Mouse (Mus musculus) hindbrain, embryonic 16.5 days (tissue): ENCODE results near the gene Ksr1. TPM values are rescaled to one million over a fixed set of nuclear protein-coding genes. Genes with fewer than 3 reads are reported as not detected.

ENCODE experiments used
- ATAC-seq: fragments of 200-750 bp; cut with Nextera tagmentation; 2 replicates; pipeline ENCODE4 v1.8.0; 2017; ENCODE audit warnings: moderate TSS enrichment, moderate library complexity
- H3K27ac ChIP-seq: fragments of 300-500 bp; sonication (generic); 2 replicates; pipeline ENCODE4 v1.5.1; 2014; ENCODE audit warnings: low read depth, mild to moderate bottlenecking, control low read depth, low read length, moderate library complexity
- H3K27me3 ChIP-seq: fragments of 300-500 bp; sonication (generic); replicated peaks from 2 replicates; pipeline ENCODE4 v1.6.1; 2014; ENCODE audit warnings: low read length; ENCODE audit not compliant: control insufficient read depth, insufficient read depth
- H3K36me3 ChIP-seq: fragments of 300-500 bp; sonication (generic); 2 replicates; pipeline ENCODE4 v1.6.1; 2014; ENCODE audit warnings: mild to moderate bottlenecking, low read length, moderate library complexity, mixed read lengths; ENCODE audit not compliant: control insufficient read depth, insufficient read depth
- H3K4me1 ChIP-seq: fragments of 300-500 bp; sonication (generic); 2 replicates; pipeline ENCODE4 v1.6.1; 2014; ENCODE audit warnings: low read depth, low read length; ENCODE audit not compliant: control insufficient read depth, insufficient read depth
- H3K4me2 ChIP-seq: fragments of 300-500 bp; sonication (generic); 2 replicates; pipeline ENCODE4 v1.6.1; 2014; ENCODE audit warnings: mild to moderate bottlenecking, low read length, control low read depth, moderate library complexity
- H3K4me3 ChIP-seq: fragments of 300-500 bp; sonication (generic); 2 replicates; pipeline ENCODE4 v1.5.1; 2014; ENCODE audit warnings: mild to moderate bottlenecking, low read length, control low read depth, moderate library complexity
- H3K9ac ChIP-seq: fragments of 300-500 bp; sonication (generic); 2 replicates; pipeline ENCODE4 v1.6.1; 2014; ENCODE audit warnings: low read depth, mild to moderate bottlenecking, control low read depth, low read length, moderate library complexity
- H3K9me3 ChIP-seq: fragments of 300-500 bp; sonication (generic); 2 replicates; pipeline ENCODE4 v1.6.1; 2014; ENCODE audit warnings: mild to moderate bottlenecking, low read length, moderate library complexity; ENCODE audit not compliant: control insufficient read depth
- WGBS: fragments of 180-500 bp; shearing (Covaris S2); extraction: QIAGEN DNeasy Blood & Tissue Kit; methylation state at CpG from one replicate; pipeline ENCODE4 v1.1.7; 2014; 5-methylcytosine and 5-hydroxymethylcytosine counted together
- polyA plus RNA-seq: library from polyadenylated mRNA; unstranded; fragments of >200 nt; fragmentation: Nextera tagmentation; extraction: Ambion mirVana; gene quantifications from 2 replicates; pipeline ENCODE4 v1.2.1, GENCODE M21; 2015

The Ksr1 gene
- polyA plus RNA-seq, 1 experiment from 2014 or later, result 4.4 TPM

DNA sequence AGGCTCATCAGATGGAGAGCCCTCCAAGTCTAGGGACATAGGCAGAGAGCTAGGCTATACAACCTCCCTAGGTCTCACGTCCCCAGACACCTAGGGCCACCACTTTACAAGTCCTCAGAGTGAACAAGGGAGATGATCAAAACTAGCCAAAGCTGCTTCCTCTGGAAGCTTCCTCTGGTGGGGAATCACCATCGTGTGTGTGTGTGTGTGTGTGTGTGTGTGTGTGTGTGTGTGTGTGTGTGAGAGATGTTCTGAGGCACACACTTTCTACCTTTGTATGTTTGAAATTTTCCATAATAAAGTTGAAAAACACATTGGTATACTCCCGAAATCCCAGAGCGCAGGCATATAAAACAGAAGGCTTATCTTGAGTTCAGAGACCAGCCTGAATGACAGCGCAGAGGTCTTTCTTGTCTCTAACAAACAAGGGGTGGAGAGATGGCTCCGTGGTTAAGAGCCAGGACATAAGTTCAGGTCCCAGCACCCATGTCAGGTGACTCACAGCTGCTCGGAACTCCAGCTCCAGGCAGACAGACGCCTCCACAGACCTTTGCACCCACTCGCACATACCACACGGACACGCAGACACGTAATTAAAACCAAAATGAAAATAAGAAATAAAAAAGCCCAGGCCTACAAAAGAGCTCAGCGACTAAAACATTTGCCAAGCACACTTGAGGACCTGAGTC lies 11.6 kb downstream of the Ksr1 start:
- ATAC-seq, result no peak
- H3K4me1 ChIP-seq, result peaks cover 7% of the 10 kb centered on the region
- no peak overlapping the region for H3K4me2 ChIP-seq
- no peak overlapping the region for H3K9ac ChIP-seq
- H3K9me3 ChIP-seq, result no peaks in the 10 kb centered on the region
- H3K4me3 ChIP-seq, result no peak overlapping the region
- H3K27me3 ChIP-seq, result no peaks in the 10 kb centered on the region
- WGBS, result 84% methylated on average over 13 of the region's 13 CpGs
- H3K27ac ChIP-seq, result no peak overlapping the region
- no peaks in the 10 kb centered on the region for H3K36me3 ChIP-seq

- ATAC-seq, result no peak
- no peak overlapping the region for H3K4me2 ChIP-seq
- no peak overlapping the region for H3K4me3 ChIP-seq
- WGBS, result 87% methylated on average over 9 of the region's 9 CpGs
- no peak overlapping the region for H3K27ac ChIP-seq
- no peak overlapping the region for H3K9ac ChIP-seq
- no peaks in the 10 kb centered on the region for H3K27me3 ChIP-seq
- peaks cover 7% of the 10 kb centered on the region for H3K4me1 ChIP-seq
- no peaks in the 10 kb centered on the region for H3K36me3 ChIP-seq
- H3K9me3 ChIP-seq, result no peaks in the 10 kb centered on the region
Observed at GRCm38 (mm10) chr11:79133961-79134360, 12.2 kb downstream of the Ksr1 start.

GRCm38 (mm10) chr11:79133051-79133450 lies 13.2 kb downstream of the Ksr1 start:
- 94% methylated on average over 5 of the region's 5 CpGs for WGBS
- H3K27ac ChIP-seq, result no peak overlapping the region
- no peaks in the 10 kb centered on the region for H3K9me3 ChIP-seq
- no peak overlapping the region for H3K4me2 ChIP-seq
- no peak overlapping the region for H3K9ac ChIP-seq
- H3K4me1 ChIP-seq, result peaks cover 7% of the 10 kb centered on the region
- H3K27me3 ChIP-seq, result no peaks in the 10 kb centered on the region
- no peaks in the 10 kb centered on the region for H3K36me3 ChIP-seq
- H3K4me3 ChIP-seq, result no peak overlapping the region
- ATAC-seq, result no peak

DNA sequence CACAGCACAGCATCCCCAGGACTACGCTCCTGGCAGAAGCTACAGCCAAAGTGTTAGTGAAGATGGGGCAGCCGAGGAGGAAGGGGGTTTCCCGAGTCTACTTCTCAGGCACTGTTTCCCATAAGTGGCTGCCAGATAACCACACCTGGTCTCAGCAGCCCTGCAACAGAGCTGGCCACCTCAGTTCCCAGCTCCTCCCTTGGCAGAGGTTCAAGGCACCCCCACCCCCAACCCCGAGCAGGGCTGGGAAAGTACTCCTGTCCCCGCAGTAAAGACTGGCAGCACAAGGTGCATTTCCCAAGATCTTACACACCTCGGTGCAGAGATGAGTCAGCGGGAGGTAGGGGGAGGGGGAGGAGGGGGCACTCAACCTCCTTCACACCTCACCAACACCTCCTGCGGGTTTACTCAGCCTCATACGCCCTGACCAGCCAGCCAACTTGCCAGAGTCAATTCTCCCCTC lies 14.2 kb downstream of the Ksr1 start:
- no peak overlapping the region for H3K4me3 ChIP-seq
- H3K36me3 ChIP-seq, result no peaks in the 10 kb centered on the region
- no peak overlapping the region for H3K9ac ChIP-seq
- H3K27ac ChIP-seq, result no peak overlapping the region
- no peaks in the 10 kb centered on the region for H3K9me3 ChIP-seq
- no peaks in the 10 kb centered on the region for H3K27me3 ChIP-seq
- ATAC-seq, result no peak
- 69% methylated on average over 9 of the region's 9 CpGs for WGBS
- H3K4me1 ChIP-seq, result peaks cover 7% of the 10 kb centered on the region
- H3K4me2 ChIP-seq, result no peak overlapping the region

DNA sequence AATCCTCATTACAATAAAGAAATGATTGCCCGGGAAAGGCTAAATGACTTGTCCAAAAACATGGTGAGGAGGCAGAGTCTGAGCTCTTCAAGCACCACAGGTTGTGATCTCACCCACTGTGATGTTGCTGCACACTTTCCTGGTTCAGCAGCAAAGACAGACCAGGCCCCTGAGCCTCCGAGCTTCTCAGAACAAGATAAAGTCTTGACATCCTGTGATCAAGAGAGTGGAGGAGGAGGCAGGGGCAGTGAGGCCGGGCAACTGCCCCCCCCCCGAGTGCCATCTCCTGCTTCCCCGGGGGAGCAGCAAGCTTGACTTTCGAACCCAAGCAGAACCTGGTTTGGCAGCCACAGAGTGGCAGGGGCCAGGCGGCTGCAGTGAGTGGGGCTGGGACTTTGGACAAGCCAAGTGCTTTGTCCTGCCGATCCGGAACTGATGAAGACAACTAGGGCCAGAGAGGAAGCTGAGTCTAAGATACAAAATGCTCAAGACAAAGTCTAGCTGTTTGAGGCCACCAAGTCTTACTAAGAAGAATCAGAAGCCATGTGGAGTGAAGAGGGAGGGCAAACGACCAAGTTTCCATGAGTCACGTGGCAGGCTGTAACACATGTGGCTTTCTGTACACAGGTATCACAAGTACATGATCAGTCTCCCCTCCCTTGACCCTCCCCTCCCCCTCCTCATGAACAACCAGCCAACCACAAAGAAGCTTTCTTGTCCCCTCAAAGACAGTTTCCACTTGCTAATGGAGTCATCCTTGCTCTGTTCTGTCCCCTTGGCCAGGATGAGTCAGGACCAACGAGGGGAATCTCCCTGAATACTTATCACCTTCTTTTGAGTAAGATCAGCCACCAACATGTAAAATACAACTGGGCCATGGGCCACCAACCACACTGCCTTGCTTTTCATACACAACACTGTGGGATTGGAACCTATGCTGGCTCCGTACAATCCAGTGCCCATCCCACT lies 16.5 kb downstream of the Ksr1 start:
- H3K4me1 ChIP-seq, result no peaks in the 10 kb centered on the region
- 76% methylated on average over 13 of the region's 13 CpGs for WGBS
- no peaks in the 10 kb centered on the region for H3K36me3 ChIP-seq
- H3K27me3 ChIP-seq, result no peaks in the 10 kb centered on the region
- no peak overlapping the region for H3K4me2 ChIP-seq
- no peak overlapping the region for H3K27ac ChIP-seq
- no peaks in the 10 kb centered on the region for H3K9me3 ChIP-seq
- ATAC-seq, result no peak
- no peak overlapping the region for H3K4me3 ChIP-seq
- no peak overlapping the region for H3K9ac ChIP-seq

DNA sequence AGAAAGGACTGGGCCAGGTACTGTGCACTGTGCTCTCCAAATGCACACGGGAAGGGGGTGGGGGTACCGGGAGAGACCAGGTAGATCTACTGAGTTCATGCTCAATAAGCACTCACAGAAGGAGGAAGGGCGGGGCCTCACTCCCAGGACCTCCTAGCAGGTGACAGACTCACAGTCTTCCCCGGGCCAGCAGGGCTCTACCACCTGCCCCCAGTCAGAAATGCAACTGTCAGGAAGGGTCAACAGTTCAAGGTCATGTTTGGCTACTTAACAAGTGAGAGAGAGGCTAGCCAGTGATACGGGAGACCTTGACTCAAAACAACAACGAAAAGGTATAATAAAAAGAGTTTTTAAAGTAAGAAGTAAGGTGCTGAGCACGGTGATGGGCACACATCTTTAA lies 18.0 kb downstream of the Ksr1 start:
- ATAC-seq, result no peak
- H3K27ac ChIP-seq, result no peak overlapping the region
- H3K4me1 ChIP-seq, result no peaks in the 10 kb centered on the region
- no peak overlapping the region for H3K4me2 ChIP-seq
- no peak overlapping the region for H3K4me3 ChIP-seq
- H3K27me3 ChIP-seq, result no peaks in the 10 kb centered on the region
- H3K9me3 ChIP-seq, result no peaks in the 10 kb centered on the region
- 92% methylated on average over 7 of the region's 7 CpGs for WGBS
- H3K36me3 ChIP-seq, result no peaks in the 10 kb centered on the region
- no peak overlapping the region for H3K9ac ChIP-seq

GRCm38 (mm10) chr11:79126963-79127362 lies 19.2 kb downstream of the Ksr1 start:
- Histone ChIP-seq H3K9me3 (no peaks in the 10 kb centered on the region), H3K9ac (no peak overlapping the region; the same call in 1 of the 2 replicates), H3K4me3 (no peak overlapping the region), H3K27ac (no peak overlapping the region), H3K4me2 (no peak overlapping the region), H3K4me1 (no peaks in the 10 kb centered on the region), H3K36me3 (no peaks in the 10 kb centered on the region), H3K27me3 (no peaks in the 10 kb centered on the region)
- no peak for ATAC-seq
- 85% methylated on average over 3 of the region's 3 CpGs for WGBS

DNA sequence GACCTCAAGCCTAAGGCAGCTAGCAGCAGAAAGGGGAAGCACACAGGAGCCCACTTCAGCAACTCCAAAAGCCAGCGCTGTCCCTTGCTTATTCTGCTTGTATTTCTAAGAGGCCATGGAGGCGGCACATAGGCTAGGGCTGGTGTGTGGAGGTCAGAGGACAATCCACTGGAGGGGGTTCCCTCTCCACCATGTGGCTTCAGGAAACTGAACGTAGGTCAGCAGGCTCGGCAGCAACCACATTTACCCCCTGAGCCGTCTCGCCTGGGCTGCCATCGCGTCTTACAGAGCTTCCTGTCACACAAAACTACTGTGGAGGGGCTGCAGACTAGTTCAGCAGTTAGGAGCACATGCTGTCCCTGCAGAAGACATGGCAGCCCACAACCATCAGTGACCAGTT lies 20.4 kb downstream of the Ksr1 start:
- no peak for ATAC-seq
- no peaks in the 10 kb centered on the region for H3K27me3 ChIP-seq
- no peak overlapping the region for H3K4me3 ChIP-seq
- no peak overlapping the region for H3K9ac ChIP-seq
- no peaks in the 10 kb centered on the region for H3K9me3 ChIP-seq
- no peak overlapping the region for H3K27ac ChIP-seq
- no peaks in the 10 kb centered on the region for H3K4me1 ChIP-seq
- no peaks in the 10 kb centered on the region for H3K36me3 ChIP-seq
- H3K4me2 ChIP-seq, result no peak overlapping the region
- 89% methylated on average over 8 of the region's 8 CpGs for WGBS

DNA sequence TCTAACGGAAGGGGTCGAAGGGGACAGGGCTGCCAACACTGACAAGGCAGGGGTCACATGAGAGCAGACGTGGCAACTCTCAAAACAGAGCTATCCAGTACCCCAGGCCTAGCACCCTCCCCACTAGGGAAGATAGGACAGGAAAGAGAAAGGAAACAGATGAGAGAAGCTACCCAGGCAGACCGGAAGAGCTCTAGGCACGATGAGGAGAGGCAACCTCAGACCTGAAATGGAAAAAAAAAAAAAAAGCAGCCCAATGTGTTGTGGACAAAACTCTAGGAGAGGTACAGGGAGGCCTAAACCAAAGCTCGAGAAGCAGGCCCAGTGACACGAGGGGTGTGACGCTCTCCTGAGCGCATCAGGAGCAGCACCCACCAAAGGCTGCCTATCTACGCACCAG lies 23.7 kb downstream of the Ksr1 start:
- Histone ChIP-seq H3K4me1 (no peaks in the 10 kb centered on the region; the same call in 1 of the 2 replicates), H3K9ac (no peak overlapping the region), H3K9me3 (no peaks in the 10 kb centered on the region), H3K4me2 (no peak overlapping the region), H3K4me3 (no peak overlapping the region), H3K27ac (no peak overlapping the region), H3K36me3 (no peaks in the 10 kb centered on the region), H3K27me3 (no peaks in the 10 kb centered on the region)
- ATAC-seq, result no peak
- WGBS, result 93% methylated on average over 10 of the region's 10 CpGs
